Mouse (Mus musculus) T-cell, adult 2 months (primary cell): ENCODE results near the gene Gja8.

Source experiments
- DNase-seq: peaks from one replicate; pipeline ENCODE4 v3.0.0; 2022; ENCODE audit warnings: low spot score

Gja8 gene

DNA sequence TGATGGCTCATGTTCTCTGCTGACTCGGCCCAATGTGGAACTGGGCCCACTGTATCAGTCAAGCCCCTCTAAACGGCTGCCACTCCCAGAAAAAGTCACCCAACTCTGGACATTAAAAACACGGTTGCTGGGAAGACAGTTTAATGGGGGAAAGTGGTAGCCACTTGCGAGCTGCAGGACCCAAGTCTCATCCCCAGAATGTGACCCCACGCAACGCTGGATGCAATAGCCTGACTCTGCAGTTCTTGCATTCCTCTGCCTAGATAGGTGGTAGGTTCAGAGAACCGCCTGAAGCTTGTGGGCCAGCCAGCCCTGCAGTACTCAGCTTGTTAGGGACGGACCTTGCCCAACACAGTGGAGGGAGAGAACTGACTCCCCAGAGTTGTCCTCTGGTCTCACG lies 46.3 kb downstream of the Gja8 start:
- DNase-seq = no peak

DNA sequence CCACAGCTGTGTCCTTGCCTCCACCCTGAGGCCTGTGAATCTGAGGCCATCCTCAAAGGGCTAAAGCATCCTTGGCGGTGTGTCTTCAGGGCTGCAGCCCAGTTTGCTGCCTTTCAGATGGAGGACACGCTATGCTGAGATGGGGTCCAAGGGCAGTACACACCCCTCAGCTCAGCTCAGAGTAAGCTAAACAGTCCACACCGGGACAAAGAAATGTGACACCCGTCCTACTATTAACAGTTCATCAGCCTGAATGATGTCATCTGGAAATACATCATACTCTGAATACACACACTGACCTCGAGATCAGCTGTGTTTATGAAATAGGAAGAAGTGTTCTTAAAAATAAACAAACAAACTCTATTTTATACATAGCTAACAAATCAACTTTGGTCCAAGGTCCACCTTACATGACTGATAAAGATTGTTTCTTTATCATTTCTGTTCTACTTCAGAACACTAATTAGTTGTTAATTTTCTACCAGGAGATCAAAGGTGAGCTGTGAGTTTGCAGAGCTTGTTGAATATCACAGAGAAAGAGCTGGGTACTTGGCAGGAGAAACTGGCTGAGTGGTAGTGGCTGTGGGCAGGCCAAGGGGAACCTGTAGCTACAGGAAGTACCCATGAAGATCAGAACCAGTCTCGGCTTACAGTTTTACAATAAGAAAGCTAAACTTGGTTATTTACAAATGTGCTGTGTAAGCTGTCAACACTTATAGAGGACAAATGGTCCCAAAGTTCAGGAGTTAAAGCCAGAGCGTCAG lies 50.8 kb downstream of the Gja8 start:
- DNase-seq = no peak

DNA sequence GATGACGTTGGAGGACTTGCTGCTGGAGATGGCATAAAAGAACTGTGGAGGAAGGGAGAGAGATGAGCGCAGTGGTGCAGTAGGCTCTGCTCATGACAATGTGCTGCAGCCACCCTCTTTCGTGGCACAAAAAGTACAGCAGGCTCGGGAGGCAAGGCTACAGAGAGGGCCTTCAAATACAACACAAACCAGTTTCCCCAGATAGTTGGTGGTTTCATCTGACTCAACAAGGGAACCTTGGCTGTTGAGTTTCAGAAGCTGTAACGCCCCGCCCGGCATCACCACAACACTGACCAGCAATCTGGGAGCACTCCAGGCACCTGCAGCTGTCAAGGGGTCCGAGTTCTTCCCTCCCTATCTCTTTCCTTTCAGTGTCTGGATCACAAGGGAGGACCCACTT lies 53.3 kb downstream of the Gja8 start:
- DNase-seq = no peak

DNA sequence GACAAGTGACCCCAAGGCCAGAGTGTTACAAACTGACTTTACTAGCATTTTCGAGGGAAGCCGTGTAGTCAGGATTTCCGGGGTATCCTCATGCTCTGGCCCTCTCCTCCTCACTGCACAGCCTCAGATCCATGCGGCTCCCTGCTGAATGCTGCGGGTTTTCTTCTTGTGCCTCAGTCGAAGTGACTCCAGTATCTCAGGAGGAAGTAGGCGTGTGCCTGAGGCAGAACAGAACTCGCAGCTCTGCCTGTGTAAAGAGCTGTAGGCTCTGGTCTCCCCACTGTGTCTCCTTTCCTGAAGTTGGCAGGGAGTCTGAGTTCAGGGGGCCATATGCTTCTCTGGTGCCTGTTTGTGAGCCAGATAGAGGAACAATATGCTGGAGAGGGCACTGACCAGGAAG lies 54.8 kb downstream of the Gja8 start:
- no peak for DNase-seq

DNA sequence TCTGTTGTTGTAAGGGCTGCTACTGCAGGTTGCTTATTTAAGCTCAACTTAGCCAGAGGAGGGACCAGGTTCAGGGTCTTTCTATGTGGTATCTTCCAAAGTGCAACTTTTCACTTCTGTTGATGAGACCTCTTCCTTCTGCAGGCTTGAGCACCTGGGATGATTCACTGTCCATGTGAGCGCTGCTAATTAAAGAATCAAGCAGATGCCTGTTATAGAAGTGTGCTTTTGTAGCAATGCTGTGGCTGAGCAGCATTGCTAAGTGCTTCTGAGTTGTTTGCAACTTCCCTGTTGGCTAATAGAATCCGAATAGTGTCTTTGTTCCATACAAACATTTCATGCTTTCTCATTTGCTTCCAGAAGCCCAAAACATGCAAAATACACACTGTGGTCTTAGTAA lies 55.5 kb downstream of the Gja8 start:
- no peak for DNase-seq

DNA sequence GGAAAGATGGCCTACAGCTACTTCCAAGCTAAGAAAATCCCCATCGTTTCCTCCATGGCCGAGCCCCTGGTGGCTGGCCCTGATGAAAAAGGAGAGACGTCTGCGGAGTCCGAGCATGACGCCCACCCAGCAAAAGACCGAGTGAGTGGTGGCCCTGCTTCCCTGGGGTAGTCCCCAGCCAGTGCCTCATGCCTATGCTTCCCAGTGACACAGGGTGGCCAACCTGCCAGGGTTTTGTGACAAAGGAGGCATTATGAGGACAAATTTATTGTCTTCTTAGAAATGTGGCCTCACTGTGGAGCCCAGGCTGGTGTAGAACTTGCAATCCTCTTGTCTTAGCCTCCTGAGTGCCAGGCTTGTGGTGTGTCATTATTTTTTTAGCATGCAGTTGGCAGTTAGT lies 56.7 kb downstream of the Gja8 start:
- no peak for DNase-seq

DNA sequence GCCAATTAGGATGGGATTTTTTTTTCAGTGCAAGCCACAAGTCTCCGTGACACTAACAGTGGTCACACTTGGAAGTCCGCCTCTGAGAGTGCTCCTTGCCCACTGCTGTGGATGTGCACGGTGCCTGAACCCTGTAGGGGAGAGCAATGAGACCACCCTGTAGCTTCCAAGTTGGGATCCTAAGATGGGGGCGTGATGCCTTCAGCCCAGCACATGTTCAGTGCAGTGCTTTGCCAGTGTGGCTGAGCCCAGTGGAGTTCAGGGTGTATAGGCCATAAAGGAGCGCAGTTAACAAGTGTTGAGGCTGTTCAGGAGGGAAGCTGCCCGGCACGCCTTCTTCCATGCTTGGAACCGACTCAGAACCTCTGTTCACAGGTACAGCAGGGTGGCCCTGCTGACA lies 57.3 kb downstream of the Gja8 start:
- no peak for DNase-seq

DNA sequence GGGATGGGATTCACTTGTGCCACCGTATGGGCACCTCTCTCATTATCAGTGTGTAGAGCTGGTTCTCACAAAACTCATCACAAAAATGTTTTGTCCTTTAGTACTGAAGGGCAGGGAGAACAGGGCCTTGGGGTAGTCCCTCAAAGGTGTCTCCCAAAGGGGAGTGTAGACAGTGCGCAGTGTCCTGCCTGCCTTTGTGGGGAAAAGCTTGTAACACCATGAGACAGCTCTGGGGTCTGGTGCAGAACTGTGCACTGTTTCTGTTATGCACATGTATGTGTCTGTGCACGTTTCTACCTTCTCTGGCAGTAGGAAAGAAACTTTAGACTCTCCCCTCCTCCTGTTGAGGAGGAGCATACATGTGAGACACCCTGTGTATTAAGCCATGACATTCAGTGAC lies 58.0 kb downstream of the Gja8 start:
- DNase-seq = no peak
